Mouse (Mus musculus) liver, postnatal 0 days (tissue): ENCODE measurements at regions not wholly inside any gene's neighbourhood (a gene's known extent, or its start where the extent isn't known, plus 50 kb on each side); places are given as distances from the start of the nearest gene placed in this dataset.

Experiments
- CTCF ChIP-seq: sonication (generic); IDR thresholded peaks from 2 replicates; pipeline ENCODE4 v1.5.1; 2016; ENCODE audit warnings: antibody characterized with exemption, low read depth
- EP300 ChIP-seq: IDR thresholded peaks from 2 replicates; pipeline ENCODE4 v1.6.1; 2016; ENCODE audit warnings: antibody characterized with exemption, low read depth, mild to moderate bottlenecking

DNA sequence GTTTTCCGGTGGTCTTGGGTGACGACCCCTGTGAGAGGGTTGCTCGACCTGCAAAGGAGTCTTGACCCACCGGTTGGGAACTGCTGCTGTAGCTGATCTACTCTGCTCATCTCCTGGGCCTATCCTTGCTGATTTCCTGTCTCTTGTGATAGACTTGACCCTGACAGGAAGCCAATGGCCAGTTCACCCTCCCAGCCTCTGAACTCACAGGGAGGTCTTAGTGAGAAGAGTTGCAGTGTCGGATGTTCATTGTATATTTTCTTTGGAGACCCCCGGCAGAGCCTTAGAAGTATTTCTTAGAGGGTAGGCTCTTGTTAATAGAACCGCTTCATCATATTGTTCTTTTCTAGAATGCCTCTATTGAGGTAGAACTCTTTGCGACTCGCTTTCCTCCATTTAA, 126.0 kb downstream of the Ndufa10 start:
- TF ChIP-seq CTCF, result no peak
- TF ChIP-seq EP300, result no peak
